Mouse (Mus musculus) adrenal gland, postnatal 0 days (tissue): ENCODE measurements around the gene Gm6614. TPM values are rescaled to one million over a fixed set of nuclear protein-coding genes. Genes with fewer than 3 reads are reported as not detected.

ENCODE experiments used
- polyA plus RNA-seq: library from polyadenylated mRNA; unstranded; fragments of >200 nt; fragmentation: Nextera tagmentation; extraction: Ambion mirVana; gene quantifications from 2 replicates; pipeline ENCODE4 v1.2.1, GENCODE M21; 2015

Gm6614 gene
- polyA plus RNA-seq: not detected in 2 replicates

DNA sequence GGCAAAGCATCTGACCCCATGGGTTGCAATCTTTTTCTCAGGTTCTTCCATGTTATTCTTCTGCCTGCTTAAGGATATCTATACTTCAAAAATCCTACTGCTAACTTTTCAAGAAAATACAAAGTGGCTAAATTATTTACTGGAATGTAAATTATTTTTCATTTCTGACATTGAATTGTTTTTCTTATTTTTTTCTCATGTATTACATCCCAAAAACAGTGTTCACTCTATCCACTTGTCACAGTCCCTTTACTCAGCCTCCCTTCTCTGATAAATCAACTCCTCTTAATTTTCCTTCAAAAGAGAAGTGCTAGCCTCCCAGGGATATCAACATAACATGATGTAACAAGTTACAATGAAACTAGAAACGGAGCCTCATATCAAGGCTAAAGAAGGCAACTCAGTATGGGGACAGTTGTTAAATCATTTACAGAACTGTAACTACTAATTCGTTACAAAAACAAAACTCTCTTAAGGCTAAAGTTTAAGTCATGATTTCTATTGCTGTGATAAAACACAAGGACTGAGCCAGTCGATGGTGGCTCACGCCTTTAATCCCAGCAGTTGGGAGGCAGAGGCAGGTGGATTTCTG is at the start of gene Gm6614:
TSS of gene Gm6614 (minus strand) at position 51 of the 592 bp plus-strand sequence.

DNA sequence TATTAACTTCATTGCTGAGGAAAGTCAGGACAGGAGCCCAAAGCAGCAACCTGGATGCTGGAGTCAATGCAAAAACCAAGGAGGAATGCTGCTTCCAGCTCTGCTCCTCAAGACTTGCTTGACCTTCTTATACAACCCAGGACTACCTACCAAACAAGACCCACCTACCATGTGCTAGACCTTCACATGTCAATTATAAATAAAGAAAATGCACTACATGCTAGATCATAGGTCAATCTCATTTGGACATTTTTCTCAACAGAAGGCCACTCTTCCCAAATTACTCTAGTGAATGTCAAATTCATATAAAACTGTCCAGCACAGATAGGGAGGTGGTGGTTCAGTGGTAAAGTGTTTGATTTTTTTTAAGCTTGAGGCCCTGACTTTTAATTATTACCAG is 64.4 kb downstream of the Gm6614 start, which contains the start of gene Slco1a1:
TSS of gene Slco1a1 (minus strand) at position 101 of the 400 bp plus-strand sequence.

Other genes with a start within 250 kb of the Gm6614 start
- gene Gm5724, start 237.6 kb downstream of the Gm6614 start, polyA plus RNA-seq: not detected in 2 replicates
- 1.0 and 1.9 TPM in 2 replicates for gene Slco1a4, start 155.2 kb downstream of the Gm6614 start, polyA plus RNA-seq
- gene Slco1a1, start 64.5 kb downstream of the Gm6614 start, polyA plus RNA-seq: not detected in 2 replicates
- gene Slco1a6, start 197.1 kb upstream of the Gm6614 start, polyA plus RNA-seq: not detected in 2 replicates